Mouse (Mus musculus) neural tube, embryonic 15.5 days (tissue): Measurements from ENCODE around the gene Frs2. TPM values are rescaled to one million over a fixed set of nuclear protein-coding genes. Genes with fewer than 3 reads are reported as not detected.

Experiments
- ATAC-seq: fragments of 200-750 bp; cut with Nextera tagmentation; 2 replicates; pipeline ENCODE4 v1.8.0; 2017; ENCODE audit warnings: mild to moderate bottlenecking, moderate TSS enrichment, moderate library complexity; ENCODE audit not compliant: low FRiP score
- H3K27ac ChIP-seq: fragments of 300-500 bp; sonication (generic); replicated peaks from 2 replicates; pipeline ENCODE4 v1.5.1; 2015; ENCODE audit warnings: mild to moderate bottlenecking, inconsistent platforms
- H3K27me3 ChIP-seq: fragments of 300-500 bp; sonication (generic); replicated peaks from 2 replicates; pipeline ENCODE4 v1.6.1; 2015; ENCODE audit warnings: inconsistent platforms
- H3K36me3 ChIP-seq: fragments of 300-500 bp; sonication (generic); 2 replicates; pipeline ENCODE4 v1.6.1; 2015; ENCODE audit warnings: inconsistent platforms
- H3K4me1 ChIP-seq: fragments of 300-500 bp; sonication (generic); 2 replicates; pipeline ENCODE4 v1.6.1; 2015; ENCODE audit warnings: inconsistent platforms
- H3K4me2 ChIP-seq: fragments of 300-500 bp; sonication (generic); 2 replicates; pipeline ENCODE4 v1.6.1; 2015; ENCODE audit warnings: inconsistent platforms, mild to moderate bottlenecking, moderate library complexity
- H3K4me3 ChIP-seq: fragments of 300-500 bp; sonication (generic); replicated peaks from 2 replicates; pipeline ENCODE4 v1.5.1; 2015; ENCODE audit warnings: mild to moderate bottlenecking, inconsistent platforms
- H3K9ac ChIP-seq: fragments of 300-500 bp; sonication (generic); replicated peaks from 2 replicates; pipeline ENCODE4 v1.6.1; 2015; ENCODE audit warnings: mild to moderate bottlenecking, inconsistent platforms
- H3K9me3 ChIP-seq: fragments of 300-500 bp; sonication (generic); replicated peaks from 2 replicates; pipeline ENCODE4 v1.6.1; 2016; ENCODE audit warnings: inconsistent platforms
- WGBS: fragments of 180-500 bp; shearing (Covaris S2); methylation state at CpG from one replicate; pipeline ENCODE4 v1.1.7; 2015; ENCODE audit warnings: mixed read lengths; 5-methylcytosine and 5-hydroxymethylcytosine counted together
- polyA plus RNA-seq: library from polyadenylated mRNA; unstranded; fragments of >200 nt; fragmentation: Nextera tagmentation; extraction: Ambion mirVana; gene quantifications from 2 replicates; pipeline ENCODE4 v1.2.1, GENCODE M21; 2015

Frs2 gene
- polyA plus RNA-seq, 1 experiment from 2014 or later: 21.4 TPM

GRCm38 (mm10) chr10:117166785-117167425 is 18.6 kb upstream of the Frs2 start:
- 76% methylated on average over 11 of the region's 11 CpGs for WGBS
- no peak overlapping the region for H3K9ac ChIP-seq
- H3K27ac ChIP-seq: no peak overlapping the region
- H3K27me3 ChIP-seq: no peaks in the 10 kb centered on the region
- ATAC-seq: no peak
- no peak overlapping the region for H3K4me2 ChIP-seq
- no peaks in the 10 kb centered on the region for H3K4me1 ChIP-seq
- no peaks in the 10 kb centered on the region for H3K36me3 ChIP-seq
- no peaks in the 10 kb centered on the region for H3K9me3 ChIP-seq
- no peak overlapping the region for H3K4me3 ChIP-seq

- Histone ChIP-seq H3K36me3 (no peaks in the 10 kb centered on the region), H3K9me3 (no peaks in the 10 kb centered on the region), H3K4me2 (peak overlapping the region; percentile 38), H3K4me3 (no peak overlapping the region), H3K4me1 (no peaks in the 10 kb centered on the region), H3K9ac (0 out of 2 replicates have a peak overlapping the region, but pooled peaks have one; percentile 17), H3K27me3 (no peaks in the 10 kb centered on the region), H3K27ac (no peak overlapping the region)
- ATAC-seq: no peak
- 41% methylated on average over 11 of the region's 11 CpGs for WGBS
Observed at GRCm38 (mm10) chr10:117162662-117163061, 14.3 kb upstream of the Frs2 start.

GRCm38 (mm10) chr10:117160099-117160498 is 11.8 kb upstream of the Frs2 start:
- Histone ChIP-seq H3K4me1 (no peaks in the 10 kb centered on the region), H3K4me3 (no peak overlapping the region), H3K36me3 (no peaks in the 10 kb centered on the region), H3K9ac (no peak overlapping the region), H3K27me3 (no peaks in the 10 kb centered on the region), H3K9me3 (no peaks in the 10 kb centered on the region), H3K4me2 (no peak overlapping the region), H3K27ac (no peak overlapping the region)
- ATAC-seq: no peak
- 70% methylated on average over 11 of the region's 11 CpGs for WGBS

GRCm38 (mm10) chr10:117152247-117152646 is 3.9 kb upstream of the Frs2 start:
- Histone ChIP-seq H3K27me3 (no peaks in the 10 kb centered on the region), H3K9ac (no peak overlapping the region)
- WGBS: 9% methylated on average over 7 of the region's 7 CpGs

GRCm38 (mm10) chr10:117151676-117152075 is 3.3 kb upstream of the Frs2 start:
- no peaks in the 10 kb centered on the region for H3K27me3 ChIP-seq
- ATAC-seq: no peak
- 57% methylated on average over 4 of the region's 4 CpGs for WGBS
- no peak overlapping the region for H3K27ac ChIP-seq
- no peaks in the 10 kb centered on the region for H3K36me3 ChIP-seq
- no peak overlapping the region for H3K9ac ChIP-seq
- H3K4me3 ChIP-seq: no peak overlapping the region
- H3K4me2 ChIP-seq: no peak overlapping the region
- peaks cover 27% of the 10 kb centered on the region for H3K4me1 ChIP-seq
- H3K9me3 ChIP-seq: no peaks in the 10 kb centered on the region

More at GRCm38 (mm10) chr10:117152247-117152646, 3.9 kb upstream of the Frs2 start:
- Histone ChIP-seq H3K4me1 (peaks cover 23% of the 10 kb centered on the region), H3K9me3 (no peaks in the 10 kb centered on the region), H3K36me3 (no peaks in the 10 kb centered on the region), H3K4me3 (no peak overlapping the region), H3K27ac (no peak overlapping the region), H3K4me2 (no peak overlapping the region)
- ATAC-seq: no peak

GRCm38 (mm10) chr10:117151241-117151640 is 2.9 kb upstream of the Frs2 start:
- no peak overlapping the region for H3K27ac ChIP-seq
- H3K36me3 ChIP-seq: no peaks in the 10 kb centered on the region
- H3K9me3 ChIP-seq: no peaks in the 10 kb centered on the region
- peak overlapping the region; percentile 17; the same call in 1 of the 2 replicates for H3K4me2 ChIP-seq
- no peak overlapping the region for H3K9ac ChIP-seq
- ATAC-seq: no peak
- H3K4me1 ChIP-seq: peaks cover 32% of the 10 kb centered on the region
- H3K4me3 ChIP-seq: no peak overlapping the region
- WGBS: 15% methylated on average over 11 of the region's 11 CpGs
- no peaks in the 10 kb centered on the region for H3K27me3 ChIP-seq

- no peaks in the 10 kb centered on the region for H3K27me3 ChIP-seq
- no peak overlapping the region for H3K4me3 ChIP-seq
- 23% methylated on average over 10 of the region's 10 CpGs for WGBS
- H3K9me3 ChIP-seq: no peaks in the 10 kb centered on the region
- no peak overlapping the region for H3K27ac ChIP-seq
- ATAC-seq: no peak
- peaks cover 37% of the 10 kb centered on the region for H3K4me1 ChIP-seq
- no peak overlapping the region for H3K9ac ChIP-seq
- no peaks in the 10 kb centered on the region for H3K36me3 ChIP-seq
- H3K4me2 ChIP-seq: peak overlapping the region; percentile 78
Observed at GRCm38 (mm10) chr10:117150764-117151163, 2.4 kb upstream of the Frs2 start.

- Histone ChIP-seq H3K27ac (0 out of 2 replicates have a peak overlapping the region, but pooled peaks have one; percentile 3), H3K4me3 (peak overlapping the region; percentile 38), H3K4me1 (peaks cover 43% of the 10 kb centered on the region), H3K9me3 (no peaks in the 10 kb centered on the region), H3K27me3 (no peaks in the 10 kb centered on the region), H3K9ac (0 out of 2 replicates have a peak overlapping the region, but pooled peaks have one; percentile 26), H3K36me3 (no peaks in the 10 kb centered on the region), H3K4me2 (peak overlapping the region; percentile 78)
- 2% methylated on average over 23 of the region's 23 CpGs for WGBS
- no peak for ATAC-seq
Observed at GRCm38 (mm10) chr10:117149942-117150617, 1.7 kb upstream of the Frs2 start.

- Histone ChIP-seq H3K9me3 (no peaks in the 10 kb centered on the region), H3K9ac (no peak overlapping the region), H3K27ac (no peak overlapping the region), H3K27me3 (no peaks in the 10 kb centered on the region), H3K4me3 (peak overlapping the region; percentile 99), H3K4me1 (peaks cover 50% of the 10 kb centered on the region), H3K36me3 (no peaks in the 10 kb centered on the region), H3K4me2 (peak overlapping the region; percentile 78)
- 14% methylated on average over 7 of the region's 7 CpGs for WGBS
- no peak for ATAC-seq
Observed at GRCm38 (mm10) chr10:117149241-117149640, 907 bp upstream of the Frs2 start.

GRCm38 (mm10) chr10:117147463-117148360 is 622 bp downstream of the Frs2 start:
- Histone ChIP-seq H3K9me3 (no peaks in the 10 kb centered on the region), H3K4me2 (peak overlapping the region; percentile 78), H3K27me3 (no peaks in the 10 kb centered on the region), H3K4me3 (peak overlapping the region; percentile 99), H3K4me1 (peaks cover 53% of the 10 kb centered on the region), H3K27ac (peak overlapping the region; percentile 89), H3K36me3 (no peaks in the 10 kb centered on the region), H3K9ac (peak overlapping the region; percentile 89)
- ATAC-seq: peak; percentile 64
- under 1% methylated on average over 68 of the region's 72 CpGs for WGBS

- peaks cover 50% of the 10 kb centered on the region for H3K4me1 ChIP-seq
- no peaks in the 10 kb centered on the region for H3K36me3 ChIP-seq
- H3K4me3 ChIP-seq: no peak overlapping the region
- WGBS: 74% methylated on average over 9 of the region's 9 CpGs
- no peaks in the 10 kb centered on the region for H3K9me3 ChIP-seq
- H3K27ac ChIP-seq: no peak overlapping the region
- H3K9ac ChIP-seq: 0 out of 2 replicates have a peak overlapping the region, but pooled peaks have one; percentile 2
- H3K4me2 ChIP-seq: peak overlapping the region; percentile 78
- no peak for ATAC-seq
- H3K27me3 ChIP-seq: no peaks in the 10 kb centered on the region
Observed at GRCm38 (mm10) chr10:117146421-117146820, 1.9 kb downstream of the Frs2 start.
